Mouse (Mus musculus) brain, embryonic 18.5 days (tissue): ENCODE results near the gene Cpsf2.

ENCODE experiments used
- DNase-seq: peaks from one replicate; pipeline ENCODE4 v3.0.0-alpha.2; 2012; ENCODE audit warnings: low read depth, low spot score

Cpsf2 gene

DNA sequence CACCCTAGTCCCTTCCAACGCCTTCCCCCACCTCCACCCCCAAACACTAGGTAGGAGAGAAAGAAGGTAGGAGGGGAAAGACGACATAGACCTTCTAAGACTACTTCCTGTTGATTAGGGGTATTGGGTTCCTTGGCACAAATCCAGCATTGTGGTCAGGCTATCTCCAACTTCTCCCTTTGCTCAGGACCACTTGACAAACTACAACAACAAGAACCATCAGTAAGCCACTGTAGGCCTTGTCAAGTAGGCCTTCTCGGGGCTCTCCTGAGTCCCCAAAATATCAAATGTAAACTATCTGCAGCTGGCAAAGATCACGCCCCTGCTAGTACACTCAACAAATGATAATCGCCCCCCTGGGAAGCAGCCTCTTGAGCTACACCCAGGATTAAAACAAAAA is 4.5 kb downstream of the Cpsf2 start:
- DNase-seq: no peak

DNA sequence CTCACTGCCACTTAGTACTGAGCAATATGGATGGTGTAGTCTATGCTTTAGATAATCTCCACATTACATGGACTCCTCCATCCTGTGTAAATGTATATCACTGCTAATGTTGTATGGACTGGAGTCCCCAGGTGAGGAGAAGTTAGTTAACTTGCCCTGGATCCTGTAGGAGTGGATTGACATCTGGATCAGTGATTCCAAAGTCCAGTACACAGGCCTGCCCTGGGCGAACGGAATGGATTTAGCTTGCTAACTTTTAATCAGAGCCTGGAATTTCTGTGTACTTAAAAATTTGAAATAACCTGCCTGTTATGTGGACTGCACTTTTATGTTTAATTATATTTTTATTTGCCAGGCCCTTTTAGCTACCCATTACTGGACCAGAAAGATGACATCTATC is 5.8 kb downstream of the Cpsf2 start:
- DNase-seq: no peak

GRCm38 (mm10) chr12:101982977-101983376 is 7.2 kb downstream of the Cpsf2 start:
- DNase-seq: no peak

DNA sequence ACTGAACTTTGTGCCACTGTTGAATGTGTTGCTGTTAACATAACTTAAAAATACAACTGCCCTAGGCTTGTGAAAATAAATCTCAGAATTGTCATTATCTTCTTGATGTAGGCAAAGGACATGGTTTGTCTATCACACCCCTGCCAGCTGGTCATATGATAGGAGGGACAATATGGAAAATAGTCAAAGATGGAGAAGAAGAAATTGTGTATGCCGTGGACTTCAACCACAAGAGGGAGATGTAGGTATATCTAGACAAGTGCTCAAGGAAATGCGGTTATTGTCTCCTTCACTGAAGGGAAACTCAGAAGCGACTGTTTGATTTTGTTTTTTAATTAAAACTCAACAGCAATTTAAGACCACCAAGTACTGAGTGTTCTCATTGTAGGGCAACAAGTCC is 9.3 kb downstream of the Cpsf2 start:
- DNase-seq: peak; percentile 32

DNA sequence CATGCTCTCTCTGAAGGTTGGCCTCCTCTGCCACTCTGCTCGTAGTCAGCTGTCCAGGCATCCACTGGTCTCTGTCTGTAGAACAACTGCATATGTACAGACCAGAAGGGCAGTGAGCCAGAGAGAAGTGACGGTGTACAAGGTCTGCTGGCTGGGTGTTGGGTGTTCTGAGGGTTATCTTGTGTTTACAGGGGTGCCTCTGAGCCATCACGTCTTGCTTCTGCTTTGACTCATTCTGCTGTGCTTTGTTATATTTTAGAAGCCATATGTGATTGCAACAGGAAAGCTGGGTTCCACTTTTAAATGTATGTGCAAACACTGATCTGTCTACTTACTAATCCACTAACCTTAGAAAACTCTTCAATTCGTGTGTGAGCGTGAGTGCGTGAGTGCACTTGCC is 11.9 kb downstream of the Cpsf2 start:
- DNase-seq: no peak

- DNase-seq: no peak
These were observed 19.0 kb downstream of the Cpsf2 start for GRCm38 (mm10) chr12:101994576-101995467.

- DNase-seq: no peak
These were observed 23.1 kb downstream of the Cpsf2 start for GRCm38 (mm10) chr12:101998929-101999328.

- DNase-seq: no peak
These were observed 25.0 kb downstream of the Cpsf2 start for GRCm38 (mm10) chr12:102000785-102001184.

DNA sequence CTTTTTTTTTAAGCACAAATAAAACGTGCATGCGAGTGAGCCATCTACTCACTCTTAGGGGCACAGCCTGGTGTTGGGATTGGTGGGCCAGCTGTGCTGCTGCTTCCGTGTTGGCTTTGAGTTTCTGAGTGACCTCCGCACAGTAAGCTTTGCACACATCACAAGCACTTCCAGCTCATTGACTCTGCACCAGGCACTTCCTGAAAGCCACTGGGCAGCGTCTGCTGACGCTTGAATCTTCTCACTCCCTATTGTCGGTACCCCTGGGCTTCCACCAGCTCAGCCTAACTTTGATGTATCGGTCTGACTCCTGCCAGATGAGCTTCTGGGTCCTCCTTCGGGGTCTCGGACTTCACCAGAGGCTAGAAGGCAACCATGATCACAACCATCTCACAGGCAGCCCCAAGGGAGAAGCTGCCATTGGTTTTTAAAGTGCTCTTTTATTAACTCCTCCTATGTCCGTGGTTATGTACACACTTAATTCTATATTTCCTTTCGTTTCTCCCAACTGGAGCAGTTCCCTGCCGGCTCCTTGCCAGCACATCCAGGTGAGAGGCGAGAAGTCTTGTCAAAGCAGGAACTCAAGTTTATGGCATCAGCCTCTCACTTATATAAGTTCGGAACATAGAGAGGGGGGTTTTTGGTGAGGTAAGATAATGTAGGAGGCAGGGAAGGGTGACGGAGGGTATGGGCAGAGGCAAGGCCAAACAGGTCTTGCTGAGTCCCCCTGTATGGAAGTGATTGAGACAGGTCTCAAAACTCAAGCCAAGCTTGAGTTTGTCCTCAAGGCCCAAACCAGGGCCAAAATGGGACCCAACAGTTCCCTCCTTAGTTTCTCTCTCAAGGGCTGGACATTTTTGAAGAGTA is 32.6 kb downstream of the Cpsf2 start:
- no peak for DNase-seq

GRCm38 (mm10) chr12:102009551-102009950 is 33.8 kb downstream of the Cpsf2 start:
- no peak for DNase-seq

GRCm38 (mm10) chr12:102014411-102014810 is 38.6 kb downstream of the Cpsf2 start:
- no peak for DNase-seq

DNA sequence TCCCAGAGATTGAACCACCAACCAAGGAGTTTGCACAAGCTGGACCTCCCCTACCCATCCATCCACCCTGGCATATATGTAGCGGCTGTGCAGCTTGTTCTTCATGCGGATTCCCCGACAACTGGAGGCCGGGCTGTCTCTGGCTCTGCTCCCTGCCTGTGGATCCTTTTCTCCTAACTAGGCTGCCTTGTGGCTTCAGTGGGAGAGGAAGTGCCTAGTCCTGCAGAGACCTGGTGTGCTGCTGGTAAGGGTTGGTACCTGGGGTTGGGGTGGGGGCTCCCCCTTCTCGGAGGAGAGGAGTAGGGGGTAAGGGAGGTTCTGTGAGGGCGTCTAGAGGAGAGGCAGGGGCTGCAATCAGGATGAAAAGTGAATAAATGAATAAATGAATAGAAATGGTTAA is 39.3 kb downstream of the Cpsf2 start:
- DNase-seq: no peak

- peak; percentile 58 for DNase-seq
These were observed 46.1 kb downstream of the Cpsf2 start for GRCm38 (mm10) chr12:102021923-102022322.

DNA sequence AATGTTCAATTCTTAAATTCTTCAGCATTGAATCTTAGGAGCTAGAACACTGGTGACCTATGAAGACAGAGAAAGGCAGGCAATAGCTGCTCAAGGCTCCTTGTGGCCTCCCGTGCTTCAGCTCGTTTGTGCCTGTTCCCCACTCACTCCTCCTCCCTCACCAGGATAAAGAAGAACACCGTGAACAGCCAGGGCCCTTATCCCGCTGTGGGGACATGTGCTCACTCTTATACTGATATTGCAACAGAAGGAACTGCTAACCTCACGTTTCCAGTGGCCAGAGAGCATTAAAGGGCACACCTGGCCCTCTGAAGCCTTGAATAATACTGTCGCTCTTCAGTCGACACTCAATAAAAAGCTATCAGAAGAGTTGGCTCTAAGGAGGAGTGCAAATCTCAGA is 53.4 kb downstream of the Cpsf2 start:
- DNase-seq: no peak

GRCm38 (mm10) chr12:102029892-102030446 is 54.2 kb downstream of the Cpsf2 start:
- no peak for DNase-seq

DNA sequence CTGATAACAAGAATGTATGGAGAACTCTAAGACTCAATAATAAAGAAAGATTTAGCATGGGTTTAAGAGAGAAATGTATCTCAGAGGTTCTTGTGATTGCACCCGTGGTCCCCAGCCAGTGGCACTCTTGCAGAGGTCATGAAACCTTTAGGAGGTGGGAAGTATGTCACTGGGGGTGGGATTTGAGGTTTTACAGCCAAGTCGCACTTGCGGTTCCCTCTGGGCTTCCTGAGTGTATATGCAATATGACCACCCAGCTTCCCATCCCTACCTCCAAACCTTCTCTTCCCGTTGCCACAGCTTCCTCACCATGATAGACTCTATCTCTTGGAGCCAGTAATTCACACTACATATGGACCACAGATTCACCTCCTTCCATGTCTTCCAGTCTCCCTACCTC is 59.1 kb downstream of the Cpsf2 start:
- no peak for DNase-seq

DNA sequence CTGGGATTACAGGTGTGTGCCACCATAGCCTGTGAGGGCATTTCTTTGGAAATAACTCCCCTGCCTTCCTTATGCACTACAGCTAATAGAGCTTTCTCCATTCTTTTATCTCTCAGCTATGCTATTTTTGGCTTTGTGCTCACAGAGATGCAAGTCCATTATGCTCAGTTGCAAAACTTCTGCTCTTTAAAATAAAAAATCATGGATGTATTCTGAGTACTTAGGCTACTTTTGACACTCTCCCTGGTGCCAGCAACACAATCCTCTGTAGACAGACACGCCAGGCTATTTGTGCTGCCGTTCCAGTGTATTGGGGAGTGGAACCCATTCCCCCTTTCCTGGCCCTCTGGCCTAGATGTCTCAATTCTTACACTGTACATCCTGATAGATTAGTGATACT is 64.1 kb downstream of the Cpsf2 start:
- no peak for DNase-seq

- DNase-seq: no peak
These were observed 65.9 kb downstream of the Cpsf2 start for GRCm38 (mm10) chr12:102041699-102042098.

DNA sequence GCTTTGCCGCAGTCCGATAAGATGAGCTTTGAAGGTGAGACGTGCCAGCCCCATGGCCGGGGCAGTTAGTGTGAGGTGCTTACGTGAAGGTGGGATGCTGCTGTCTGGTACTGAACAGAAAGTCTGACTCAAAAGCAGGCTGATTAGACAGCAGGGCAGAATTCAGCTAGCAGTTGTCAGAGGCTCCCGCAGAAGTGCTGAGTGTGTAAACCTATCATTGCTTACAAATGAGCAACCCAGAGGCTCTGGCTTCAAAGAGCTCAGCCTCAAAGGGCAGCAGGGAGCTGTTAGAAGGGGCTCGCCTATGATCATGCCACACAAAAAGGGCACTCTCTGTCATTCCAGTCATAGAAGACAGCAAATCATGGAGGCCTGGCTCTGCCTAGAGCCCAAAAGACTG is 66.5 kb downstream of the Cpsf2 start:
- DNase-seq: no peak

GRCm38 (mm10) chr12:102043840-102044239 is 68.1 kb downstream of the Cpsf2 start:
- no peak for DNase-seq

GRCm38 (mm10) chr12:102054155-102054554 is 78.4 kb downstream of the Cpsf2 start:
- DNase-seq: no peak

DNA sequence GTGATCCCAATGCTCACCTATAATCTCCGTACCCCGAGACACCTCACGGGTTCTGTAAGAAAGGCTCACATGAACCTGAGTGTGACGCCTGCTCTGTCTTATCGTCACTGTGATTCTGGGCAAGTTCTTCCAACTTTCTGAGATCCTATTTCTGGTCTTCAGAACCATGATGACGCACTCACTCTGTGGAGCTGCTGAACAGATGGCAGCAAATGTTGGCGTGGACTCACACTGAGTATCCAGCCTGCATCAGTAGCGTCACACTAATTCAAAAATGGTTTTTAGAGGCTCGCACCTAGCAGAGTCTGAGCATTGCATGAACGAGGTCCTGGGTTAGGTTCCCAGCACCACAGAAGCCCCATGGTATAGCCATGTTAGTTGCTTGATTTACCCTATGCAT is 80.0 kb downstream of the Cpsf2 start:
- no peak for DNase-seq
